Mouse (Mus musculus): ENCODE measurements around the gene Myh7.
"Not testable (repeated sequence)": the region's sequence is repeated elsewhere in the genome, so short reads cannot be mapped to it uniquely, and the experiment has no call there.

Gene Myh7

GRCm38 (mm10) chr14:54994136-54994868 is at the start of gene Myh7:
Myh7 (minus strand) TSS chr14:54994626.
- no peak for DNase-seq

GRCm38 (mm10) chr14:55043694-55044093 is 49.3 kb upstream of the Myh7 start:
- DNase-seq, result not testable (repeated sequence)

- no peak for DNase-seq
These were observed 38.3 kb upstream of the Myh7 start for GRCm38 (mm10) chr14:55032695-55033225.

GRCm38 (mm10) chr14:55029034-55029698 is 34.7 kb upstream of the Myh7 start:
- peak; percentile 33 for DNase-seq

- no peak for DNase-seq
These were observed 34.0 kb upstream of the Myh7 start for GRCm38 (mm10) chr14:55028333-55028835.

GRCm38 (mm10) chr14:55027653-55028052 is 33.2 kb upstream of the Myh7 start:
- no peak for DNase-seq

GRCm38 (mm10) chr14:55027251-55027650 is 32.8 kb upstream of the Myh7 start:
- no peak for DNase-seq

GRCm38 (mm10) chr14:55025527-55025926 is 31.1 kb upstream of the Myh7 start:
- DNase-seq, result no peak

GRCm38 (mm10) chr14:55024236-55024635 is 29.8 kb upstream of the Myh7 start:
- DNase-seq, result peak; percentile 69

GRCm38 (mm10) chr14:55023011-55023410 is 28.6 kb upstream of the Myh7 start:
- DNase-seq, result no peak

GRCm38 (mm10) chr14:55020394-55020793 is 26.0 kb upstream of the Myh7 start:
- no peak for DNase-seq

GRCm38 (mm10) chr14:55016876-55017275 is 22.4 kb upstream of the Myh7 start:
- DNase-seq, result no peak

GRCm38 (mm10) chr14:55015767-55016111 is 21.3 kb upstream of the Myh7 start:
- DNase-seq, result no peak

GRCm38 (mm10) chr14:55014991-55015766 is 20.8 kb upstream of the Myh7 start, which contains the start of gene Ngdn:
Ngdn (plus strand) TSS chr14:55015454.
- DNase-seq, result peak; percentile 97

- no peak for DNase-seq
These were observed 20.2 kb upstream of the Myh7 start for GRCm38 (mm10) chr14:55014591-55014990.

GRCm38 (mm10) chr14:55011116-55011515 is 16.7 kb upstream of the Myh7 start:
- DNase-seq, result no peak

- no peak for DNase-seq
These were observed 14.0 kb upstream of the Myh7 start for GRCm38 (mm10) chr14:55008417-55008816.

GRCm38 (mm10) chr14:55007120-55007908 is 12.9 kb upstream of the Myh7 start:
- no peak for DNase-seq

GRCm38 (mm10) chr14:55006541-55006940 is 12.1 kb upstream of the Myh7 start:
- DNase-seq, result no peak

GRCm38 (mm10) chr14:55005967-55006366 is 11.5 kb upstream of the Myh7 start:
- DNase-seq, result no peak

GRCm38 (mm10) chr14:55005506-55005905 is 11.1 kb upstream of the Myh7 start:
- DNase-seq, result no peak

Data from right cerebral cortex, postnatal 14 days (tissue).